Mouse (Mus musculus): ENCODE measurements around the gene Ndel1. TPM values are rescaled to one million over a fixed set of nuclear protein-coding genes. Genes with fewer than 3 reads are reported as not detected.
A peak's percentile ranks its signal among the peaks of the same experiment; 100 is the strongest.

Ndel1 gene
- total and polyA plus RNA-seq, 2 experiments from 2014 or later: 91.7 to 111 TPM

- Histone ChIP-seq H3K9ac (peak overlapping the region; percentile 52), H3K27ac (ENCODE audit: low read depth, low read length) (no peak overlapping the region), H3K9me3 (ENCODE audit: low read length) (no peaks in the 10 kb centered on the region), H3K36me3 (ENCODE audit: insufficient read depth) (peaks cover 23% of the 10 kb centered on the region), H3K4me2 (ENCODE audit: low read depth) (peak overlapping the region; percentile 69), H3K27me3 (ENCODE audit: insufficient read depth, low read length) (no peaks in the 10 kb centered on the region), H3K4me3 (ENCODE audit: low read depth, low read length) (peak overlapping the region; percentile 56), H3K4me1 (ENCODE audit: insufficient read depth) (no peaks in the 10 kb centered on the region)
- TF ChIP-seq CTCF (IDR thresholded peaks at IDR 0.05; ENCODE audit: low read depth): no peak
- ATAC-seq: no peak
- WGBS: 26% methylated on average over 31 of the region's 31 CpGs
- DNase-seq: no peak
Observed at GRCm38 (mm10) chr11:68900519-68901350, 29.1 kb upstream of the Ndel1 start.

GRCm38 (mm10) chr11:68899815-68900214, 28.2 kb upstream of the Ndel1 start:
- no peak overlapping the region for H3K4me2 ChIP-seq (ENCODE audit: low read depth)
- peaks cover 16% of the 10 kb centered on the region for H3K36me3 ChIP-seq (ENCODE audit: insufficient read depth)
- 86% methylated on average over 8 of the region's 8 CpGs for WGBS
- no peaks in the 10 kb centered on the region for H3K4me1 ChIP-seq (ENCODE audit: insufficient read depth)
- H3K27me3 ChIP-seq (ENCODE audit: insufficient read depth, low read length): no peaks in the 10 kb centered on the region
- no peak for TF ChIP-seq CTCF (IDR thresholded peaks at IDR 0.05; ENCODE audit: low read depth)
- ATAC-seq (no peak), DNase-seq (peak; percentile 7)
- no peaks in the 10 kb centered on the region for H3K9me3 ChIP-seq (ENCODE audit: low read length)
- H3K4me3 ChIP-seq (ENCODE audit: low read depth, low read length): no peak overlapping the region
- H3K9ac ChIP-seq: no peak overlapping the region
- no peak overlapping the region for H3K27ac ChIP-seq (ENCODE audit: low read depth, low read length)

GRCm38 (mm10) chr11:68898790-68899189, 27.1 kb upstream of the Ndel1 start:
- DNase-seq: no peak
- H3K9ac ChIP-seq: no peak overlapping the region
- no peak overlapping the region for H3K4me3 ChIP-seq (ENCODE audit: low read depth, low read length)

GRCm38 (mm10) chr11:68897838-68898237, 26.2 kb upstream of the Ndel1 start:
- Histone ChIP-seq H3K4me3 (ENCODE audit: low read depth, low read length) (no peak overlapping the region), H3K36me3 (ENCODE audit: insufficient read depth) (no peaks in the 10 kb centered on the region), H3K4me1 (ENCODE audit: insufficient read depth) (no peaks in the 10 kb centered on the region), H3K27ac (ENCODE audit: low read depth, low read length) (no peak overlapping the region), H3K4me2 (ENCODE audit: low read depth) (no peak overlapping the region), H3K9ac (no peak overlapping the region), H3K27me3 (ENCODE audit: insufficient read depth, low read length) (no peaks in the 10 kb centered on the region), H3K9me3 (ENCODE audit: low read length) (no peaks in the 10 kb centered on the region)
- no peak for ATAC-seq
- no peak for TF ChIP-seq CTCF (IDR thresholded peaks at IDR 0.05; ENCODE audit: low read depth)
- no peak for DNase-seq
- WGBS: 66% methylated on average over 6 of the region's 6 CpGs

More at GRCm38 (mm10) chr11:68898790-68899189, 27.1 kb upstream of the Ndel1 start:
- no peak for TF ChIP-seq CTCF (IDR thresholded peaks at IDR 0.05; ENCODE audit: low read depth)
- 88% methylated on average over 6 of the region's 6 CpGs for WGBS
- H3K9me3 ChIP-seq (ENCODE audit: low read length): no peaks in the 10 kb centered on the region
- no peaks in the 10 kb centered on the region for H3K4me1 ChIP-seq (ENCODE audit: insufficient read depth)
- H3K27me3 ChIP-seq (ENCODE audit: insufficient read depth, low read length): no peaks in the 10 kb centered on the region
- H3K36me3 ChIP-seq (ENCODE audit: insufficient read depth): peaks cover 8% of the 10 kb centered on the region
- no peak for ATAC-seq
- H3K4me2 ChIP-seq (ENCODE audit: low read depth): no peak overlapping the region
- no peak overlapping the region for H3K27ac ChIP-seq (ENCODE audit: low read depth, low read length)

GRCm38 (mm10) chr11:68897120-68897519, 25.5 kb upstream of the Ndel1 start:
- H3K4me1 ChIP-seq (ENCODE audit: insufficient read depth): no peaks in the 10 kb centered on the region
- no peak overlapping the region for H3K9ac ChIP-seq
- ATAC-seq: no peak
- H3K4me3 ChIP-seq (ENCODE audit: low read depth, low read length): no peak overlapping the region
- no peak overlapping the region for H3K4me2 ChIP-seq (ENCODE audit: low read depth)
- H3K9me3 ChIP-seq (ENCODE audit: low read length): no peaks in the 10 kb centered on the region
- peak; percentile 76 for TF ChIP-seq CTCF (IDR thresholded peaks at IDR 0.05; ENCODE audit: low read depth)
- no peak overlapping the region for H3K27ac ChIP-seq (ENCODE audit: low read depth, low read length)
- no peaks in the 10 kb centered on the region for H3K36me3 ChIP-seq (ENCODE audit: insufficient read depth)
- DNase-seq: peak; percentile 35
- no peaks in the 10 kb centered on the region for H3K27me3 ChIP-seq (ENCODE audit: insufficient read depth, low read length)
- WGBS: 41% methylated on average over 4 of the region's 4 CpGs

GRCm38 (mm10) chr11:68896247-68896646, 24.6 kb upstream of the Ndel1 start:
- Histone ChIP-seq H3K9me3 (ENCODE audit: low read length) (no peaks in the 10 kb centered on the region), H3K4me1 (ENCODE audit: insufficient read depth) (no peaks in the 10 kb centered on the region), H3K4me3 (ENCODE audit: low read depth, low read length) (no peak overlapping the region), H3K4me2 (ENCODE audit: low read depth) (no peak overlapping the region), H3K36me3 (ENCODE audit: insufficient read depth) (no peaks in the 10 kb centered on the region), H3K9ac (no peak overlapping the region), H3K27me3 (ENCODE audit: insufficient read depth, low read length) (no peaks in the 10 kb centered on the region), H3K27ac (ENCODE audit: low read depth, low read length) (no peak overlapping the region)
- no peak for DNase-seq
- WGBS: 93% methylated on average over 5 of the region's 5 CpGs
- no peak for ATAC-seq
- TF ChIP-seq CTCF (IDR thresholded peaks at IDR 0.05; ENCODE audit: low read depth): no peak

- H3K27ac ChIP-seq (ENCODE audit: low read depth, low read length): no peak overlapping the region
- no peaks in the 10 kb centered on the region for H3K36me3 ChIP-seq (ENCODE audit: insufficient read depth)
- no peaks in the 10 kb centered on the region for H3K4me1 ChIP-seq (ENCODE audit: insufficient read depth)
- TF ChIP-seq CTCF (IDR thresholded peaks at IDR 0.05; ENCODE audit: low read depth): no peak
- H3K4me2 ChIP-seq (ENCODE audit: low read depth): no peak overlapping the region
- WGBS: 71% methylated on average over 12 of the region's 12 CpGs
- no peaks in the 10 kb centered on the region for H3K9me3 ChIP-seq (ENCODE audit: low read length)
- H3K4me3 ChIP-seq (ENCODE audit: low read depth, low read length): no peak overlapping the region
- no peak overlapping the region for H3K9ac ChIP-seq
- no peaks in the 10 kb centered on the region for H3K27me3 ChIP-seq (ENCODE audit: insufficient read depth, low read length)
- no peak for ATAC-seq
- DNase-seq: no peak
Observed at GRCm38 (mm10) chr11:68893911-68894464, 22.3 kb upstream of the Ndel1 start.
